Mouse (Mus musculus) frontal cortex, postnatal 10 days (tissue): ENCODE measurements around the gene Rhd.
A peak's percentile ranks its signal among the peaks of the same experiment; 100 is the strongest.
"Not testable (repeated sequence)": the region's sequence is repeated elsewhere in the genome, so short reads cannot be mapped to it uniquely, and the experiment has no call there.

Experiments
- DNase-seq, 2 experiments: peaks; one replicate each; pipeline ENCODE4 v3.0.0; 2022; ENCODE audit warnings: low spot score in 2 of 2, mixed read lengths in 1 of 2

Rhd gene

GRCm38 (mm10) chr4:134863937-134864729 is at the start of gene Rhd:
TSS of gene Rhd (plus strand) at chr4:134864536.
- DNase-seq, result no peak

DNA sequence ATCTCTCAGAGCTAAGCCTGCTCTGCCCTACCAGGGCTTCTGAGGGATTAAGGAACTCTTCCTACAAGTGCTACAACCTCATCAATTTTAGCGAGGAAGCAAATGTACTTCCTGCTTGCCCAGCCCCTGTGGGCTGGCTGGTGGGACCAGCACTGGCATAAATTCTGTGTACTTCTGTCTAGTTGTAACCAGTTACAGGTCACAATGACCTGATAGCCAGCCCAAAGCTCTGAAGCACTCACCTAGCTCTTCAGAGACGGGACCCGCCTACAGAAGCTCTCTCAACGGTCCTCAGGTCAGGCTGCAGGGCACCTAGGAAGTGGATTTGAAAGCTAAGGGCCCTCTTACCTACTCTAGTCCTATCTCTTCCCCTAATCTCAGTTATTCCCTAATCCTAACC is 46.6 kb upstream of the Rhd start:
- no peak for DNase-seq

- DNase-seq, result no peak
These were observed 43.3 kb upstream of the Rhd start for GRCm38 (mm10) chr4:134821061-134821460.

GRCm38 (mm10) chr4:134823560-134823959 is 40.8 kb upstream of the Rhd start:
- DNase-seq, result no peak

GRCm38 (mm10) chr4:134825864-134826263 is 38.5 kb upstream of the Rhd start:
- not testable (repeated sequence) for DNase-seq

DNA sequence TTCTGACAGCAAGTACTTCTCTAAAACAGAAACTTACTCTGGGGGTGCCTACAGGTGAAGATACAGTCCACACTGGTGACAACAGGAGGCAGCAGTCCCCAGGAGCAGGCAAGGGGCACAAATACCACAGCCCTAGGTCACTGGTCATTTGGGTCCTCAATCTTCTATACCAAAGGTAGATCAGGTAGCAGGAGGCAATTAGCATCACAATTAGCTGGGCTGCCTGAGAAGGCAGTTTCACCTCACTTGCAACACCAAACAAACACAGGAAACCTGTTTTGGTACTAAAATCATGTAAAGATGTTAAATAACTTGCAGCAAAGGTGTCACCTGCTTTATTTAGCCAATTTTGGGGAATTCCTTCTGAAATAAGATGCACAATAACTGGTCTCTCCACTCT is 38.0 kb upstream of the Rhd start:
- no peak for DNase-seq

DNA sequence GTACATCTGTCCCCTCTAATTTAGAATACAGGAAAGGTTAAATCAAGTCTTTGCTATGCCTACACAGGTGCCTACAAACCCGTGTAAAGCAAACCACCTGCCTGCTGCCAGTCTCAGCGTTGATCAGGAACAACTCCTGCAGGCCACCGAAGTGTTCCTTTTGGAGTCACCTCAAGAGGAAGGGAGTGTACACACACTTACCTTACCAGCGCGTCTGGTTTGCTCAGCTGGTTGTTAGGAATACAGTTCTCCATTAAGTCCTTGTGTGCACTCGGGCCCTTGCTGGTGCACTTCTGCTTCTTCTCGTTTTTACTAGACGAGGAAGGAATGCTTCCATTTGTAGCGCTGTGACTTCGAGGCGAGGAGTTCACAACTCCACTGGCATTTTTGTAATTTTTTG is 36.5 kb upstream of the Rhd start:
- DNase-seq, result no peak

GRCm38 (mm10) chr4:134831934-134832333 is 32.4 kb upstream of the Rhd start:
- no peak for DNase-seq

DNA sequence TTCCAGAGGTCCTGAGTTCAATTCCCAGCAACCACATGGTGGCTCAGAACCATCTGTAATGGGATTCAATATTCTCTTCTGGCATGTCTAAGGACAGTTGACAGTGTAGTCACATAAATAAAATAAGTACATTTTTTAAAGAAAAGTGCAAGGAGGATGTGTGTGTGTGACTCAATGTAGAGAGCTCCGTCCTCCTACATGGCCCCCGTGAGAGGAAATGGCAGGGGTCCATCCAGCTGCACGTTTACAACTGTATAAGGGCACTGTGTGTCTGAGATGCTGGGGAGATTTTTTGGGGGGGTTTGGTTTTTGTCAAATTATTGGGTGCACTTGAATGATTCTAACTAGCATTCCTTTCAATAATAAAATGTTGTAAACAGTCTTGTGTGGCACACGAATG is 28.9 kb upstream of the Rhd start:
- DNase-seq, result no peak

DNA sequence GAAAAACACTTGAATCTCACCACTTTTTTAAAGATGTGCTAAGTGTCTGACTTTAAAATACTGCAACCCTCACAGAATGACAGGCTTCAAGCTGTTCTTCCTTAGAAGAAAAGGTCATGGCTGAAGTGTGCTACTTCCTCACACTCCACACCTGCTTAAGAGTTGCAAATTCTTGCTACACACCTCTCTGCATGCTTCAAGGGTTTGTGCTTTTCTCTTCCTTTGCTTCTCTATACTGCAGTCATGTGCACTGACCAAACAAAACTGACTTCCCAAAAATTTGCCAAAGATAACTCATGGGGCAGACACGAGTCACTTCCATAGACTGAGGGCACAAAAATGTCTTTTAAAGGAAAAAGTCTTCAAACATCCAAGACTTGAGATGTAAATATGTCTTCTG is 26.1 kb upstream of the Rhd start:
- no peak for DNase-seq

GRCm38 (mm10) chr4:134838706-134839105 is 25.6 kb upstream of the Rhd start:
- not testable (repeated sequence) for DNase-seq

- no peak for DNase-seq
These were observed 24.1 kb upstream of the Rhd start for GRCm38 (mm10) chr4:134840231-134840630.

DNA sequence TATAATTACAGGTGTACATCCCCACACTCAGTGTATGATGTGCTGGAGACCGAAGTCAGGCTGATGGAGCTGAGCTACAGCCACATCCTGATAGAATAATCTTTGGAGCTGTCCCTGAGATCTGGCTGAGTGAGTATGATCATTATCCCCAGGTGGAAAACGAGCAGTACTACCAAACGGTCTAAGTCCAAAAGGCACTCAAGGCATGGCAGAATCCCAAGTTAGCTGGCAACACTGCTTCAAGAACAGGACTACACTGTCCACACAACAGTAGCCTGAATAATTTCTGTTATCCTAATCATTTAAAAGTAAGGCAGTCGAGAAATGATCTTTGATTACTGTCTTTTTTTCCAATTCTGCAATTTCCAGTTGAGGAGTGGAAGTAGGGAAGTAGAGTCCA is 20.8 kb upstream of the Rhd start:
- DNase-seq, result no peak

GRCm38 (mm10) chr4:134847587-134847986 is 16.7 kb upstream of the Rhd start:
- DNase-seq, result no peak

- DNase-seq, result no peak
These were observed 13.8 kb upstream of the Rhd start for GRCm38 (mm10) chr4:134850551-134850950.

DNA sequence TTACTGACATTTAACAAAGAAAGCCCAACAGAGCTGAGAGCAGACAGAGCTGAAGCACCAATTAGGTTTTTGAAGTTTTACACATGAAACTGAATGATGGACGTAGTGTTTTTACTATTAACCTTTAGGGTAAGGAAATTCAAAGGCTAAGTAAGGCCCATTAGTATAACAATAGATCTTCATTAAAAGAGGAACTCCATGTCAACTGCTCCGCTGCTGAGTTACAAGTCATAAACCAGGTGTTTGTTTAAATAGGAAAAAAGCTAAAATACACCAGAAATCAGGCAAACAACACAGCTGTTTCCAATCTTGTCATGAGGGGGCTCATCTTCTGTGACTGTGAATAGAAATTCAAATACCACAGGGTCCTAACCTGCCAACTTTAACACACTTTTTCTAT is 13.1 kb upstream of the Rhd start:
- DNase-seq, result no peak

GRCm38 (mm10) chr4:134851876-134852275 is 12.5 kb upstream of the Rhd start:
- DNase-seq, result no peak

GRCm38 (mm10) chr4:134852438-134853255 is 11.7 kb upstream of the Rhd start:
- DNase-seq, result peak in 1 of 2 experiments; percentile 37

- DNase-seq, result peak; percentile 98 to 100
These were observed 11.1 kb upstream of the Rhd start, which contains the start of gene Maco1 for GRCm38 (mm10) chr4:134853259-134853636. TSS of gene Maco1 (minus strand) at chr4:134853345.

- DNase-seq, result peak; percentile 93 to 94
These were observed 10.5 kb upstream of the Rhd start for GRCm38 (mm10) chr4:134853637-134854485.

DNA sequence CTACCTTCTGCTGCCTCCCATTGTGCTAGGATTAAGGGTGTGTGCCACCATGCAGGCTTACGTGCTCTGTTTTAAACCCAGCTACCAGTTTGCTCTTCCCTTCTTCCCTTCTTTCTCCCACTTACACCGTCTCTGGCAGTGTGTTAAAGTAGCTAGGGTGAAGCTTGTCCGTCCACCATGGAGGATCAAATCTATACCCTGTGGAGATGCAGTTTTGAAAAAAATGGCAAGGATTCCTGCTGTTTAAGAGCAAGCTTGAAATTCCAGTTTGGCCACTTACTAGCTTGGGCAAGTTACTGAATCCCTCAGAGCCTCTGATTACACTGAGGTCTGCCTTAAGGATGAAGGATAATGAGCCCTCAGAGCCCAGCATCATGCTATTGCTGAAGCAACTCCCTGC is 9.0 kb upstream of the Rhd start:
- no peak for DNase-seq

DNA sequence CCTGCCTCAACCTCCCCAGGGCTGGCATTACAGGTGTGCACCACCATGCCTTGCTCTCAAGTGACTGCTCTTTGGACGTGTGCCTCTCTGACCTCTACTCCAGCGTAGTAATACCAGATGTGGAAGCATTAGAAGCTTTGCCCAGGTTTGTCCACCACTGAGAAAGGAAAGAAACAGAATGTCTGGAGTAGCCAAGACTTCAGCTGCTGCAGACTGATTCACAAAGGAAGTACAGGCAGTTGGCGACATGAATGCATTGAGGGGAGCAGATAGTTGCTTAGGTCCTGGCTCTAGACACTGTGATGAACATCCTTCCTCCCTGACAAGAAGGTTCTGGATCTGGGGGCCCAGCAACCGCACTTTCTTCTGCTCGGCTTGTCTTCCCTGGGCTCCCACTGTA is 8.3 kb upstream of the Rhd start:
- DNase-seq, result no peak
